In genomic region chr11:80973976-80974375, GRCm38 (mm10) we compare ENCODE assay signal across 10 mouse cellular contexts.
A peak's percentile ranks its signal among the peaks of the same experiment; 100 is the strongest.
DNase-seq lines count a peak whose midpoint lies in the region; ATAC-seq lines count a peak whose summit lies in the region.
"Had no signal": no experiment of that assay in that cellular context is flagged by ENCODE, and none has a peak within 500 bp of the region (broad histone marks: within the 10 kb centered on the region; RNA-seq: fewer than 3 reads in every experiment).

No protein-coding gene starts in this region.

- H3K4me3 ChIP-seq in midbrain, embryonic 14.5 days (replicated peaks; ENCODE audit: low read depth, low read length): no peak overlapping the region
- H3K4me3 ChIP-seq in midbrain, embryonic 16.5 days (ENCODE audit: low read depth, low read length): no peak overlapping the region
- H3K4me3 ChIP-seq in forebrain, embryonic 11.5 days (ENCODE audit: low read depth, low read length): no peak overlapping the region
- H3K4me3 ChIP-seq: embryonic facial prominence, embryonic 12.5 days; neural tube, embryonic 13.5 days had no signal

- ATAC-seq in midbrain, embryonic 14.5 days (ENCODE audit: low FRiP score, low TSS enrichment): no peak
- no peak for ATAC-seq in midbrain, embryonic 16.5 days
- ATAC-seq in forebrain, embryonic 11.5 days (replicated peaks; ENCODE audit: low FRiP score): no peak
- ATAC-seq in megakaryocyte-erythroid progenitor cell, adult 5-6 weeks (replicated peaks; ENCODE audit: low FRiP score, low TSS enrichment, poor library complexity, severe bottlenecking): no peak

- intact Hi-C loops in left cerebral cortex, postnatal 4 days (cut with DNase I): no loop called here

- no peak overlapping the region for H3K9ac ChIP-seq in midbrain, embryonic 14.5 days (replicated peaks; ENCODE audit: low read length)
- no peak overlapping the region for H3K9ac ChIP-seq in midbrain, embryonic 16.5 days (ENCODE audit: low read depth, low read length)
- H3K9ac ChIP-seq in forebrain, embryonic 11.5 days (ENCODE audit: low read length): no peak overlapping the region
- H3K9ac ChIP-seq: embryonic facial prominence, embryonic 12.5 days; neural tube, embryonic 13.5 days had no signal

- DNase-seq in midbrain, embryonic 14.5 days: peak; percentile 33
- DNase-seq in cerebellum, postnatal 36 days: peak; percentile 10 to 30
- DNase-seq in kidney, adult 9 months: peak; percentile 59
- peak; percentile 51 for DNase-seq in left cerebral cortex, postnatal 4 days
- DNase-seq in forebrain, embryonic 11.5 days (ENCODE audit: low spot score): no peak
- DNase-seq in thymus, postnatal 36 days: no peak

- H3K4me2 ChIP-seq in midbrain, embryonic 14.5 days (ENCODE audit: low read length): no peak overlapping the region
- H3K4me2 ChIP-seq in midbrain, embryonic 16.5 days (ENCODE audit: low read length): no peak overlapping the region
- no peak overlapping the region for H3K4me2 ChIP-seq in forebrain, embryonic 11.5 days (ENCODE audit: low read depth, low read length, severe bottlenecking)
- H3K4me2 ChIP-seq: embryonic facial prominence, embryonic 12.5 days; neural tube, embryonic 13.5 days had no signal

- no peaks in the 10 kb centered on the region for H3K9me3 ChIP-seq in midbrain, embryonic 14.5 days (ENCODE audit: control insufficient read depth, low read length)
- H3K9me3 ChIP-seq in midbrain, embryonic 16.5 days (replicated peaks; ENCODE audit: control insufficient read depth, low read length, poor library complexity, severe bottlenecking): no peaks in the 10 kb centered on the region
- no peaks in the 10 kb centered on the region for H3K9me3 ChIP-seq in forebrain, embryonic 11.5 days (ENCODE audit: control insufficient read depth, low read length)
- H3K9me3 ChIP-seq: embryonic facial prominence, embryonic 12.5 days; neural tube, embryonic 13.5 days had no signal

- H3K36me3 ChIP-seq in midbrain, embryonic 14.5 days (ENCODE audit: control insufficient read depth, insufficient read depth, low read length): no peaks in the 10 kb centered on the region
- no peaks in the 10 kb centered on the region for H3K36me3 ChIP-seq in midbrain, embryonic 16.5 days (ENCODE audit: control insufficient read depth, insufficient read depth, low read length)
- H3K36me3 ChIP-seq in forebrain, embryonic 11.5 days (ENCODE audit: control insufficient read depth, insufficient read depth, low read length): no peaks in the 10 kb centered on the region
- H3K36me3 ChIP-seq: embryonic facial prominence, embryonic 12.5 days; neural tube, embryonic 13.5 days had no signal

- no peaks in the 10 kb centered on the region for H3K4me1 ChIP-seq in midbrain, embryonic 14.5 days (ENCODE audit: control insufficient read depth, insufficient read depth, low read length)
- H3K4me1 ChIP-seq in midbrain, embryonic 16.5 days (ENCODE audit: control insufficient read depth, insufficient read depth, low read length): no peaks in the 10 kb centered on the region; the same call in 1 of the 2 replicates
- no peaks in the 10 kb centered on the region for H3K4me1 ChIP-seq in forebrain, embryonic 11.5 days (replicated peaks; ENCODE audit: control insufficient read depth, insufficient read depth, low read length)
- H3K4me1 ChIP-seq: neural tube, embryonic 13.5 days had no signal

- WGBS in midbrain, embryonic 14.5 days: 79% methylated on average over 6 of the region's 6 CpGs
- 67% methylated on average over 6 of the region's 6 CpGs for WGBS in midbrain, embryonic 16.5 days
- WGBS in forebrain, embryonic 11.5 days: 88% methylated on average over 6 of the region's 6 CpGs

- no peaks in the 10 kb centered on the region for H3K27me3 ChIP-seq in midbrain, embryonic 14.5 days (ENCODE audit: control insufficient read depth, insufficient read depth, low read length)
- no peaks in the 10 kb centered on the region; the same call in 1 of the 2 replicates for H3K27me3 ChIP-seq in midbrain, embryonic 16.5 days (ENCODE audit: control insufficient read depth, insufficient read depth, low read depth, low read length)
- no peaks in the 10 kb centered on the region for H3K27me3 ChIP-seq in forebrain, embryonic 11.5 days (ENCODE audit: control insufficient read depth, insufficient read depth, low read length)
- H3K27me3 ChIP-seq: embryonic facial prominence, embryonic 12.5 days; neural tube, embryonic 13.5 days had no signal

- no peak overlapping the region for H3K27ac ChIP-seq in midbrain, embryonic 14.5 days (replicated peaks; ENCODE audit: low read depth, low read length)
- no peak overlapping the region for H3K27ac ChIP-seq in midbrain, embryonic 16.5 days (ENCODE audit: low read length)
- no peak overlapping the region for H3K27ac ChIP-seq in forebrain, embryonic 11.5 days (ENCODE audit: low read depth, low read length)
- H3K27ac ChIP-seq: embryonic facial prominence, embryonic 12.5 days; neural tube, embryonic 13.5 days had no signal

Comparison
In these comparisons a context has a peak if more than half of its experiments do, and no peak if none do; other contexts are left out.
1. DNase-seq: peak in midbrain, embryonic 14.5 days (single experiment), cerebellum, postnatal 36 days (2 of 2), kidney, adult 9 months (single experiment) and left cerebral cortex, postnatal 4 days (single experiment); none in forebrain, embryonic 11.5 days (single experiment) and thymus, postnatal 36 days (0 of 2).